Mouse (Mus musculus) liver, embryonic 14.5 days (tissue): ENCODE measurements around the gene Mpp3.

Experiments
- CTCF ChIP-seq: IDR thresholded peaks from 2 replicates; pipeline ENCODE4 v1.5.1; 2016; ENCODE audit warnings: antibody characterized with exemption, low read depth, control low read depth
- EP300 ChIP-seq: IDR thresholded peaks from 2 replicates; pipeline ENCODE4 v1.6.1; 2016; ENCODE audit warnings: antibody characterized with exemption, low read depth

DNA sequence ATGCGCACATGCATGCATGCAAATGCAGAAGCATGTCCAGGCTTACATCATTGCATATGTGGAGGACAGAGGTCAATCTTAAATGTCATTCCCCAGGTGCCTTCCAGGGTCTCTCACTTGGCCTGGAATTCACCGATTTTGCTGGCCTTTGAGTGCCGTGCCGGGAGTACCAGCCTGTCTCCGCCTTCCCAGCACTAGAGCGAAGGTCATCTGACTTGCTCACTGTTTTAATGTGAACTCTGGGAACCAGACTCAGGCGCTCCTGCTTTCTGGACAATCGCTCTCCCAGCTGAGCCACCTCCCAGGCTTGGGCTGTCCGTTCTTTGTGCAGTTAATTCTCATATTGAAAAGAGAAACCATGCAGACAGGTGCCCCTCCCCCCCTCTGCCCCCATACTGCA lies 22.0 kb downstream of the Mpp3 start:
- no peak for TF ChIP-seq CTCF
- no peak for TF ChIP-seq EP300
